Mouse (Mus musculus) lung, postnatal 10 days (tissue): ENCODE measurements around the gene Klk9.

Source experiments
- DNase-seq: peaks from one replicate; pipeline ENCODE4 v3.0.0; 2021

Gene Klk9

DNA sequence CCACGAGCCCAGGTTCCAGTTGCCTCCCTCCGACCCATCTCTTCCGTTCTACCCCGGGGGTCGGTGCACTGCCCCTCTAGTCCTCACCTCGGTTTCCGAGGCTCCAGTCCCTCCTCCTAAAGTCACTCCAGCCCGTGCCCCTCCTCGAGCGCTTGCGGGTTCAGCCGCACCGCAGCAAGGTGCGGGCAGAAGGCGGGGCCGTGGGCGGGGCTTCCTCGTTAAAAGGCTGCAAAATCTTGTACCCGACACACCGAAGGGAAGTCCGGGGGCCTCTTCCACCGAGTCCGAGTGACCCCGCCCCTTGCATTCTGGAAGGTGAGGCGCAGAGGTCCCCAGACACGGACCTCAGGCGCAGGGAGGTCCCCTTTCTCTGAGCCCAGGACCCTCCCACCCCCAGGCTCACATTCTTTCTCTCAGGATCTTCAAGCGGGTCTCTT is 5.7 kb downstream of the Klk9 start, which contains the start of gene Klk8:
Klk8 (plus strand) TSS at position 245 of the 437 bp plus-strand sequence.
- peak; percentile 45 for DNase-seq

DNA sequence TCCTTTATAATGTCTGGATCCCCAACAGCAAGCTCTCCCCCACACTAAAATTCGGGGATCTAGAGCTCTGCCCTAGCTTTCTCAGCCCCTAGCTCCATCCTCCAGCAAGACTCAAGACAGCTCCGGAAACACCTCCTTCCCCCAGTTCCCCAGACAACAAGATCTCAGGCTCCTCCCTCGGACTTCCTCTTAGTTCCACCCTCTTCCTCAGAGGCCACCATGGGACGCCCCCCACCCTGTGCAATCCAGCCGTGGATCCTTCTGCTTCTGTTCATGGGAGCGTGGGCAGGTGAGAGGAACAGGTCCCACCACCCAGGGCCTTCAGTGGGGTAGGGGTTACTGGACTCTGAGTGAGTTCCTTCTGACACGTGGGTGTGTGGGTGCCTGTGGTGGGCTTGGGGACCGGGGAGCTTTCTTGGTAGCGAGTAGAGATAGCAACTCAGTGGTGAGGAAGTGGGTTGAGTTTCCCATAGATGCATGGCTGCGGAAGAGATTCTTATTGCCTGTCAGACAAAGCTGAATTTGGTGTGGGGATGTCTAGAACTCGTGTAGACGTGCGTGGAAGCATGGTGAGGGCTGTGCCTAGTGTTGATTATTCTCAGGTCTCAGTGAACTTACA is 6.3 kb downstream of the Klk9 start:
- DNase-seq: peak; percentile 34

DNA sequence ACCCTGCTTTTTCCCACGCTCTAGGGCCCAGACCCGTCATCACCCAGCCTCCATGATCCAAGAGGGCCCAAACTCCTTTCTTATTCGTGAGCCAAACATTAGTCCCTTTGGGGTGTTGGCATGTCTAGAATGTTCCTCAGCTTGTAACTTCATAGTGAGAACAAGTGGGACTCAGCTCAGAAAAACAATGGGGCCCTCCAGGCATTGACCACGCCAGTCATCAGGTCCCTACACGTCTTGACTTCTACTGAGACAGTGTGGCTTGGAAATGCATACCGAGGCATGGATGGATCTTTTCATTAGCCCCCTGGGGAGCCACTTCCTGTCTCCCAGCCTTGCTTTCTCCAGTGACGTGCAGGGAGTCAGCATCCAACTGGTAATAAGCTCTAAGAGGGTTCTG is 8.2 kb downstream of the Klk9 start:
- DNase-seq: no peak

DNA sequence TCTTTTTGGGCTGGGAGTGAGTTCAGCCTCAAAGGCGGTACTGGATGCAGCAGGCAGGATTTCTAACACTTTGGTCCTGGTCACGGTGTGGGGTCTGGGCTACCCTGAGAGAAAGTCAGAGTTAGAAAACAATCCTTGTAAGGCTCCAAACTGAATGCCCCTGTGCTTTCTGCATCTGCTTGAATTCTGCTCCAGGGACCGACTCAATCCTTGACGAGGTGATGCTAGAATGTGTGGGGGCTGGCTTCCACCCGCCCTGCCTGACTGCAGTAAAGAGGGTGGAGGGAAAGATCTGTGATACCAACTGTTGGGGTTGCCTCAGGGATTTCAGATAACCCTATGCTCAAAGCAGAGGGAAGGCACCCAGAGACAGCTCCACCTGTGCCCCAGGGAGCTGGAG is 19.3 kb downstream of the Klk9 start, which contains the start of gene Klk7:
Klk7 (plus strand) TSS at position 301 of the 400 bp plus-strand sequence.
- no peak for DNase-seq

DNA sequence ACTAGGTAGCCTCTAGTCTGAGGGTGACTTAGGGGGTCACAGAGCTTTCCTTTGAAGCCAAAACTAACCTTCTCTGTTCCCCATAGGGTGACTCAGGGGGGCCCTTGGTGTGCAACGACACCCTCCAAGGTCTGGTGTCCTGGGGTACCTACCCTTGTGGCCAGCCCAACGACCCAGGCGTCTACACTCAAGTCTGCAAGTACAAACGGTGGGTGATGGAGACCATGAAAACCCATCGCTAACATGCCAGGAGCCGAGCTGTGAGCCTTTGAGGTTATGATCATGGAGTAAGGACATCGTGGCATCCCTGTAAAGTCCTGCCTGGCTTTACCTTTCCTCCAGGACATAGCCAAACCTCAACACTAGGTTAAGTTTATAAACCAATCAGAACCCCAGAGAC is 23.5 kb downstream of the Klk9 start:
- no peak for DNase-seq

DNA sequence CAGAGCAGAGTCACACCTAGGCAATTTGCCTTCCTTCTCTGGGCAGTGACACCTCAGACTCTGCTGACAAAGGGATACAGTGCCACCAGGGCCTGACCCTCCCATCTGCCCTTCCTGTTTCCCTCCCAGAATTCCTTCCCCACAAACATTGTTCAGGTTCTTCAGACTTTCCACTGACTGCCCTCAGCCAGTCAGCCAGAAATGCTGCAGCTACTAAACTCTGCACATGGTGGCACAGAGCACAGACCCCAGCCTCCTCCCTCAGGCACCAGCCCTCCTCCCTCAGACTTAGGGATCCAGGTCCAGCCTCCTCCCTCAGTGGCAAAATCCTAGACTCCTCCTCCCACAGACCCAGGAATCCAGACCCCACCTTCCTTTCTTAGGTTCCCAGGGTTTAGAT is 25.1 kb downstream of the Klk9 start:
- no peak for DNase-seq

DNA sequence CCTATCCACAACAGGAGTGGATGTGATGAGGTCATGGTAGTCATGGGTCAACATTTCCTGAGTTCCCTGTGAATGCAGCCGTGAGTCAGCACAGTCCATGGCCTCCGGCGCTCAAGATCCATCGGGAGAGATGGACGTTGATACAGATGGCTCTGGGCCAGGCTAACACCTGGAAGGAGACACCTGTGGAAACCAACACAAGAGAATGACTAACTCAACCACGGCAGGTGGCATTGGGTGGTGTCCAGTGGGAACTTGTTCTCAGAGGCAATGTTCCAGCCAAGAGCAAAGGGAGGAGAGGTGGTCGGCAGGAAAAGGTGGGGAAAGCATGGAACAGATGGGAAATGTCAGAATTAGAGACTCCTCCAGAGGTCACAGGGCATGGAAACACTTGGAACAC is 29.9 kb downstream of the Klk9 start:
- DNase-seq: no peak

DNA sequence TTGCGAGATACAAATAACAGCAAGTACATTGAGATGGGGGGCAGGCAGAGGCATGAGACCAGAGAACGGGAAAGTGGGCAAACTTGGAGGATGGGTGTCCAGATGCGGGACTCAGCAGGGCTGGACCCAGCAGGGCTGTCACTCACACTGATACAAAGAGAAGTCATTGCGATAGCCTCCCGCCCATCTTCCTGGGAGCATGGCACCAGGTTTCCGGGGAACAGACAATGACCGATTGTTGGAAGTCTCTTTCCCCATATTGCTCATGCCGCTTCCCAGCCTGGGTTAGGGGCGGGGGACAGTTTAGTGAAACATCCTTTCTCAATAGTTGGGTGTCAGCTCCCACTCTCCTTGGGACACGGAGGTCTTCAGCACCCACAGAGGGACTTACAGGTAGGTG is 32.5 kb downstream of the Klk9 start, which contains the start of gene Klk6:
Klk6 (plus strand) TSS at position 301 of the 400 bp plus-strand sequence.
- DNase-seq: no peak

DNA sequence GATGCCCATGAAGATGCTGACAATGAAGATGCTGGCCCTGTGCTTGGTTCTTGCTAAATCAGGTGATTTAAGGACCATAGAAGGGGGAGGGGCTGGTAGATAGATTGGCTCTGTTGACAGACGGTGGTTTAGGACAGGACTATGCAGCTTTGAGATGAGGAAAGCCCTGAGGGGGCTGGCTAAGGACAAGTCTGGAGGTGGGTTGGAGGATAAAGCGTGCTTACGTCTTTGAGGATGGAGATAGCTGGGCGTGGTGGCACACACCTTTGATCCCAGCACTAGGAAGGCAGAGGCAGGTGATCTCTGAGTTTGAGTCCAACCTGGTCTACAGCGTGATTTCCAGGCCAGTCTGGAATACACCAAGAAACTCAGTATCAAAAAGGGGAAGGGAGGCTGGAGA is 34.4 kb downstream of the Klk9 start:
- DNase-seq: no peak

DNA sequence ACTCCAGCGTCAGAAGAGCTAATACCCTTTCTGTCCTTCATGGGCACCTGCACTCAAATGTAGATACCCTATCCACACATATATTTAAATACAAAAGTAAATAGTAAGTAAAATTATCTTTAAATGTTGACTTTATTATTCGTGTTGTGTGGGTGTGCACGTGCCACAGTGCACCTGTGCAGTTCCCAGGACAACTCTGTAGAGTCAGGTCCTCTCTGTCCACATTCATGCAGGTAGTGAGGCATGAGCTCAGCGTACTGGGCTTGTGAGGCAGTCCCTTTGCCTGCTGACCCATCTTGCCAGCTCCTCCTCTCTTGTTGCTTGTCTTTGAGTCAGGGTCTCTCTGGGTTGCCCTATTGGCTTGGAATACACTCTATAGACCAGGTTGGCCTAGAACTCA is 36.0 kb downstream of the Klk9 start:
- DNase-seq: no peak

DNA sequence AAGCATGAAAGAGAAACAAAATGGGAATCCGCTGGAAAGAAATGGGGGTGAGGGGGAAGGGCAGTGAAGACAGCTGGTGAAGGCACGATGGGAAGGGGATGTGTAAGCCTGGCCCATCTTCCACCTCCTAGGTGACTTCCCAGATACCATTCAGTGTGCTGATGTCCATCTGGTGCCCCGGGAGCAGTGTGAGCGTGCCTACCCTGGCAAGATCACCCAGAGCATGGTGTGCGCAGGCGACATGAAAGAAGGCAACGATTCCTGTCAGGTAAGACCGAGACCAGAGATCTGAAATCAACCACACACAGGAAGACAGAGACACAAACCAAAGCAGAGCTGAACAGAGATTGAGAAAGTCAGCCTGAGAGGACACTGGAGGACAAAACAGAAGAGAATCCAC is 37.3 kb downstream of the Klk9 start:
- no peak for DNase-seq

DNA sequence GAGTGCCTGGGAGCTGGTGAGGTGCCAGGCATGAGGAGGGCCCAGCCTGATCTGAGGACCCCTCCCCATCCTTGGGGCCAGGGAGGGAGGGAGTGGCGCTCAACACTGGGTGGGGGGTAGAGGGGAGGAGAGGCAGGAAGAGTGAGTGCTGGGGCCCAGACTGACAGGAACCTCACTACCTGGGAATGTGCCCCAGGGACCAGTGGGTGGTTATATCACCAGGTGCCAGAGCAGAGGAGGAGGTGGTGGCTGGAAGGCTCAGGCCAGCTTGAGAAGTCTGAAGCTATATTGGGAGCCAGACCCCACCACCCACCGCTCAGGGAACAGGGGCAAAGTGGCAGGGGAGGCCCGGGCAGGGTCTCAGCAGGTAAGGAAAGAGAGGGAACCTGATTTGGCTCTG is 50.0 kb downstream of the Klk9 start, which contains the start of gene Klk5:
Klk5 (plus strand) TSS at position 271 of the 400 bp plus-strand sequence.
- no peak for DNase-seq

DNA sequence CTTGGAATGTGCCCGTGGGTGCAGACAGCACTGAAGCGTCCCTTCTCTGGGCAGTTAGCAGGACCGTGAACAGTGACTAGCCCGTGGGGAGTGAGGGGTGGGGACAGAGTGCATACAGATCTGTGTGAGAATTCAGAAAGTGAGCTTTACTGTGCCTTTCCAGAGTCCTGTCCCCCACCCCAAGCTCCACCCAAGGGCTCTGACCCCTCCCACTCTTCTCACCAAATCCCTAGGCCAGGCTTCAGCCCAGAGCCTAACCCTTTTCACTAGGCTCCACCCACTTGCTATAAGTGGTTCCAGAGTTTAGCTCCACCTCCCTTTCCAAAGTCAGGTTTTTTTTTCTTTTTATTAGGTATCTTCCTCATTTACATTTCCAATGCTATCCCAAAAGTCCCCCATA is 52.1 kb downstream of the Klk9 start:
- DNase-seq: no peak
